Mouse (Mus musculus) spleen, postnatal 14 days (tissue): ENCODE results near the gene Sos2.
"Not testable (repeated sequence)": the region's sequence is repeated elsewhere in the genome, so short reads cannot be mapped to it uniquely, and the experiment has no call there.

Experiments used
- DNase-seq, 2 experiments: peaks; one replicate each; pipeline ENCODE4 v3.0.0; 2021 to 2022; ENCODE audit warnings: low spot score in 2 of 2

Gene Sos2

DNA sequence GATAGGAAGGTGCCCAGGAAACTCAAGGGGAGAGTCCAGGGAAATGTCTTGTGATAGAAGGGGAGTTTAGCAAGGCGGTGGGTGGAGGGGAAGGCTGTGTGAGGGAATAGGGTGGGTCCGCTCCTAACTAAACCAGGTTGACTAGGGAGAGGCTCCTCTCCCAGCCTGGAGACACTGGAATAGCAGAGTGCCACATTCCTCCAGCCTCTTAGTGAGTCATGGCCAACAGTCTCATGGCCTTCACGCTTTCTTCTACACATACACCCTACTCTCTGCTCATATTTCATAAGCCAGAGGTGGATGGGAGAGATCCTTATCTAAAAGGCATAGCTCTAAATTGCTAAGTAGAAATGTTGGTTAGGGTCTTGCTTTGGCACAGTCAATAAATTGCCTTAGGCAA is 111.7 kb downstream of the Sos2 start:
- no peak for DNase-seq

DNA sequence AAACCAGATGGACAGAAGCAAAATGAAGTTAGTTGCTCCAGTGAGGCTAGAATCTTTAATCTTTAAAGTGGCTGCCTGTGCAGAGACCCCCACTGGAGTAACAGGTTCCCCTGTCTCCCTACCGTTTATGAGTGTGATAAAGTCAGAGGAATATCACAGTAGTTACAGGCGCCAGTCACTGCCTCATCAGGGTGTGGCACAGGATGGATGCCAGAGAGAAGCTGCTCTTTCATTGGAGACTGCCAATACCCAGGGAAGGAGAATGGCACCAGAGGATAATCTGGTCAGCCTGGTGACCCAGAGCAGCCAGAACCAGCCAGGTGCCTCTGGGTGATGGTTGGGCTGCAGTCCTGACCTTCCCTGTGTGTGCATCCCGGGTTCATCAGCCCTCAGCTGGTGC is 113.4 kb downstream of the Sos2 start:
- no peak for DNase-seq

GRCm38 (mm10) chr12:69561006-69561405 is 120.6 kb downstream of the Sos2 start:
- DNase-seq, result not testable (repeated sequence)

DNA sequence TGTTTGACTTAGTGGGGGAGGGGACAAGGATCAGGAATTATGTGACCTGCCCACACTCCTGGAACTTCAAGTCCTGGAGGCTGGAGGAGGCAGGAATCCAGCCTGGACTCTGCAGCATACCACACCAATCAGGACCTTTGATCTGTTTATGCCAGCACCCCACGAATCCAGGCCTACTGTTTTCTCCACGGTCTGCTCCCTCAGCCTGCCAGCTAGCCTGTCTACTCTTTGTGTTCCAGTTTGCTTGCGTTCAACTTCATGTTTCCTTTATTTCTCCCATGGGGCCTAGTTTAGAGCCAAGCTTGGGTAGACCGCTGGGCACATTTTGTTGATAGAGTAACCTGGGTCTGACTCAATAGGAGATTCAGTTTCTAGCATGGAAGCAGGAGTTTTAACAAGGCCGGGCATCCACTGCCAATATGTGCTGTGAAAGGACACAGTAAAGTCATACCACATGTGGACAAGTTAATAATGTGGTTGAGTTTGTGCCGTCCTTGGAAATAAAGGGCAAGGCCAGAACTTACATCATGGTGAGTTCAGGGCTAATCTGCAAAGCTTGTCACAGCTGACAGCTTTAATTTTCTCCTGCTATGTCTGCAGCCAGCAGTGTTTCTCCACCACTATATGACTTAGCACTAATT is 125.3 kb downstream of the Sos2 start:
- DNase-seq, result no peak

DNA sequence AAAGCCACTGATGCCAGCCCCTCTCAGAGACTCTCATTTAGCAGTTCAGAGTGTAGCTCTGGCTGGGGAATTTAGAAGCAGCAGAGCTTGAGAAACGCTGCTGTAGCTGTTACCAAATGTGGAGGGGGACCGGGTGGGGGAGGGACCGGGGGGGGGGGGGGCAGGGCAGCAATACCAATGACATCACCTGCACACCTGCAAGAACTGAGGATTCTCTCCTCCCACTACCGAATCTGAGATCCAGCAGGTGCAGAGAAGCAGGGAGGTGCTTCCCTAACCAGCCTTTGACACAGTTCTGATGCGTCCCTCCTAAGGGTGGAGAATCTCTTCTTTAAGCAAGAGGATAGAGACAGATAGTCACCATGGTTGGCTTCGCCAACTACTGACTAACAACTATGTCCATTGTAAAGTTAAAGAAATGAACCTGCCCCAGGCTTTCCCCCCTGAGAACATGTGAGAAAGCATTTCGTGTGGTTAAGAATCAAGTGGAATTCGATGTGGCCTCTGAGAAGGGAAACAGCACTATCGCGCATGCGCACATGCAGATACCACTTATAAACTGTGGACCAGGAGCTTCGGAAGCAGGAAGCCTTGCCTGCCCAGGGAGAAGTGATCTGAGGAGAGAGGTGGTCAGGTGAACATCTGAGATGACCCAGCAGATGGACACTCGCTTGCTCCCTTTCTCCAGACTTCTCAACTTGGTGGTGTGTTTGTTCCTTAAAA is 136.0 kb downstream of the Sos2 start:
- no peak for DNase-seq

- DNase-seq, result no peak
Measured at GRCm38 (mm10) chr12:69544994-69545393, 136.7 kb downstream of the Sos2 start.

DNA sequence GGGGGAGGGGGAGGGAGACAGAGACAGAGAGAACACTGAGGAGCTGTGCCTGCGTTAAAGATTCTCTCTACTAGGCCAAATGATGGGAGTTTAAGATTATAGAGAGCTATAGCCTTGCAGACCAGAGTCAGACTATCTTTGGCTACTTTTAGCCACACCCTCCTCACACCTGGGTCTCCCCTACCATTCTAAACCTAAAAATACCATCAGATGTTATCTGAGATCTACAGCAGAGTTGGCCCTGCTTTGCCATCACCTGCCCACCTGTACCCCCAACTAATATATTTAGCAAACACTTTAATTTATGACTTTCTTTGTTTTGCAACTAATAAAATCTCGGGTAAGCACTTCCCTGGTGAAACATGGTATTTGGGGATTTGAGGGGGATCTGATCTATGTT is 137.1 kb downstream of the Sos2 start:
- DNase-seq, result no peak

DNA sequence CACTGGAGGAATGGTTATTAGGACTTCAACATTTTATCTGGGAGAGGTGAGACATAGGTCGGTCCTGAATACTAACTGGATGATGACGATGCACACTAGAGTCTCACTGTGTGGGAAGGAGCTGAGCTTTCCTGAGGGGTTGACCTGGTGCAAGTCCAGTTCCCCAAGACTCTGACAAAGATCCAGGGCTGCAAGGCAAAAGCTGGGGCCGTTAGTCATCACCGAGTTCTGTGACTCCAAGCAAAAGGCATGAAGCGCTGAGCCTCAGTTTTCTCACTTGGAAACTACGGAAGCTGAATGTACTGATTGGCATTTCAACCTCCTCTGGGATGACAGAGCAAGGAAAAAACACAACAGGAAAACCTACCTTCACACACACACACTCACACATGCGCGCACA is 139.3 kb downstream of the Sos2 start:
- no peak for DNase-seq

DNA sequence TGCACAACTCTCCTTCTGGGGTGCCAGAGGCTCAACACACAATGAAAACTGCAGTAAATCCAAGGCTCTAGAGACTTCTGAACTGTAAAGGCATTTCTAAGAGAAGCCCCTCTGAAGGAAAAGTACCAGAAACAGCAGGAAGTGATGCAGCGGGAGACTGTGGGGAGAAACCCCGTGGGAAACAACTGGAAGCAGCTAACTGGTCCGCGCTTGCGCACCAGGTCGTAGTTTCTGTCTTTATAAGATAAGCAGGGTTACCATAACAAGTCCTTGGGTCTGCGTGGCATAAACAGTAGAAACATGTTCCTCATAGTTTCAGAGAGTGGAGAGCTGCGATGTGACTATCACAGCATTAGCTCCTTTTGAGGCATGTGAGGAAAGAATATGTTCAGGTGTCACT is 140.0 kb downstream of the Sos2 start:
- no peak for DNase-seq

- DNase-seq, result no peak
Measured at GRCm38 (mm10) chr12:69539353-69539752, 142.3 kb downstream of the Sos2 start.

DNA sequence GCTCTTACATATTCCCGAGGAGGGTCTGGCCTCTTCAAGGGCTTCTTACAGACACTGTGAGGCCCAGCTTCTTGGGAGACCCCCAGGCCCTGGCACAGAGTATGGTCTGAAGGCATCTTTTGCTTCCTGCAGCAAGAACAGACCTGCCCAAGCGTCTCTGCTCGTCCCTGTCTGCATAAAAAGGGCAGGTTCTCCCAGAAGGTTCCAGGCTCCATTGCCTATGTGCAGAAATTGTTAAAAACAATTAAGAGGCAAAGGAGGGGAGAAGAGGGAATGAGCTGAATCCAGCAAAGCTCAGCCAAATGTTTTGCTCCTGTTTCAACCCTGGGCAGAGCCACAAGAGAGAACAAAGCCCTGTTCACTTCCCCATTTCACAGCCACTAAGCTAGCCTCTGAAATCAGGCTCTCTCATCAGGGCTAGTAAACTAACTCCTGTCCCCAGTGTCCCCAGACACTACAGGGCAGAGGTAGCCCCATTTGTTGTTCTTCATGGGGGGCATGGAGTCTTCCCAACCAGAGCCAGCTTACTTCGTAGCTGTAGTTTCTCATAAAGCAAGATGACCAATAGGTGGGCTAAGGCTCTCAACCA is 143.2 kb downstream of the Sos2 start:
- DNase-seq, result peak in 1 of 2 experiments; percentile 20

- no peak for DNase-seq
Measured at GRCm38 (mm10) chr12:69537675-69538361, 143.8 kb downstream of the Sos2 start.

DNA sequence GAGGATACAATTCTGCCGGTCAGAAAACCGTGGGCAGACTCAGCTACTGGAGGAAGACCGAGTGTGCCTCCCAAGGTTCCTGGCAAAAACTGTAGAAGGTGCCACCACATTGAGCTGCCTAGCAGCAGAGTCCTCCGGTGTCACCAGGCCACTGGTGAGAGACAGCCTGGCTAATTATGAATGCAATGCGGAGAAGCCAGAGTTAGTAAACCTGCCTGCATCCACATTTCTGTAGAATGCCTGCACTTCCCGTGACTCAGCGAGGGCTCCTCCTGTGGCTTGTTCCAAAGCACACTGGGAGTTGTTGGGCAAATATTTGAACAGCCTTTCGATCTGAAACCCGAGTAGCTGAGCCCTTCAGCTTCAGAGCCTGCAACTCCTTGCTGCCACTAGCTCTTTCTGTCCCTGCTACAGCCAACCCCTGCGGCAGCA is 144.4 kb downstream of the Sos2 start:
- no peak for DNase-seq

GRCm38 (mm10) chr12:69536616-69537242 is 144.9 kb downstream of the Sos2 start:
- no peak for DNase-seq
